Mouse (Mus musculus): ENCODE measurements around the gene Optc. TPM values are rescaled to one million over a fixed set of nuclear protein-coding genes. Genes with fewer than 3 reads are reported as not detected.

The Optc gene
- polyA plus RNA-seq, 1 experiment: 2.2 TPM

DNA sequence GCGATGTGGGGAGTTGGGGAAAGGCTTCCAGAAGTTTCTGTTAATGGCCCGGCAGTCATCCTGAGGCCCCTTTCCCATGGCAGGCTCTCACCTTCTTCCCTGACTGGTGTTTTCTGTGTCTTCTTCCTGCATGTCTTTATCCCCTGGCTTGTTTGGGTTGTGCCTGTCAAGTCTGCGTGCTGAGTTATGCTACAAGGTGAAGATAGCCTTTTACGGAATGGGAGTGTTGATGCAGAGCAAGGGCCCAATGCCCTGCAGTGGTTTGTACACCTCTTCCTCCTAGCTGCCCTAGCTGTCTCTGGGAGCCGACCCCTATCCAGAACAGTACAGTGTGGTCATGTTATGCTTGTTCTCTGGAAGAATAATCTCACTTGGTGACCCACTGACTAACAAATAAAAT, 46.8 kb downstream of the Optc start:
- TF ChIP-seq CTCF (IDR thresholded peaks at IDR 0.05; ENCODE audit: borderline replicate concordance, insufficient read depth, low read depth, low read length) (no peak), POLR2A (IDR thresholded peaks at IDR 0.05; ENCODE audit: borderline replicate concordance, insufficient read depth, low read length) (no peak)
- H3K27me3 ChIP-seq (ENCODE audit: control insufficient read depth, insufficient read depth, low read length): no peaks in the 10 kb centered on the region
- no peak overlapping the region for H3K4me3 ChIP-seq (replicated peaks; ENCODE audit: insufficient read depth, low read depth, low read length)
- 84% methylated on average over 5 of the region's 5 CpGs for WGBS
- H3K27ac ChIP-seq (ENCODE audit: insufficient read depth, low read length): no peak overlapping the region
- no peak for DNase-seq
- peaks cover 3% of the 10 kb centered on the region; the same call in 1 of the 2 replicates for H3K4me1 ChIP-seq (ENCODE audit: control insufficient read depth, insufficient read depth, low read length)

DNA sequence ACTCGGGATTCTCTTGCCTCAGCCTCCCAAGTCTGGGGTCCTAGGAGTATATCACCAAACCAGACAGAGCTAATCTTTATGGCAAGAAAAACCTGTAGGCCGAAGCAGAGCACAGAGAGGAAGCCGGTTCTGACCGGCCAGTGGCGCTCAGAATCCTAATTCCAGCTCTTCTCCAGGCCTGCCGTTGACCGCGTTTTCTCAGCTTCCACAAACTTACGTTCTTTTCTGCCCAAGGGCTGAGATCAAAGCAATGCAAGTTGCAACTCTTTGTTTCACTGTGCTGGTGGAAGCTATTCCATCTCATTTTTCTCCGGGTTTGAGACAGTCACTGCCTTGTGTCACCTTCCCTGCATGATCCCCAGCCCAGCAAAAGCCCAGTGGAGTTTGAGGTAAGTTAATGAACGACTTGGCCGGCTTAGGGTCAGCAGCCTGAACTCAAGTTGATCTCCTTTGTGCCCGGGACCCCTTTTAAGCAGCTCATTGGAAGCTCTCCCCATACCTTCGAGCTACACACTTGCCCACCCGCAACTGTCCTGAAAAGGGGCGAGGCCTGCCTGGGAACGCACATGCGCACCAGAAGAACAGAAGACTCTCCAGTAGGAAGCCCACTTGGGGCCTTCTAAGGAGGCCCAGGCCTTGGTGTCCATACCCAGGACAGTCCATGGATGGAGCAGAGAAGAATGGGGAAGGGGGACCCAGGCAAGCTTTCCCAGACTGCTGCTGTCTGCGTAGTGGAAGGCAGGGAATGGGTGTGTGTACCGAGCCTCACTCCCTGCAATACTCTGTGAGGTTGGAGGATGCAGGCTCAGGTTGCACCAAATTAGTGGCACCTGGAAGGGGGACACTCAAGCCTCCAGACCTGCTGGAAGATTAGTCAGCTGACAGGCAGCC, 47.7 kb downstream of the Optc start:
- Histone ChIP-seq H3K4me3 (replicated peaks; ENCODE audit: insufficient read depth, low read depth, low read length) (no peak overlapping the region), H3K4me1 (ENCODE audit: control insufficient read depth, insufficient read depth, low read length) (peaks cover 3% of the 10 kb centered on the region; the same call in 1 of the 2 replicates), H3K27ac (ENCODE audit: insufficient read depth, low read length) (no peak overlapping the region), H3K27me3 (ENCODE audit: control insufficient read depth, insufficient read depth, low read length) (no peaks in the 10 kb centered on the region)
- no peak for DNase-seq
- TF ChIP-seq POLR2A (IDR thresholded peaks at IDR 0.05; ENCODE audit: borderline replicate concordance, insufficient read depth, low read length): no peak
- TF ChIP-seq CTCF (IDR thresholded peaks at IDR 0.05; ENCODE audit: borderline replicate concordance, insufficient read depth, low read depth, low read length): no peak
- WGBS: 90% methylated on average over 20 of the region's 20 CpGs

GRCm38 (mm10) chr1:133859257-133859656, 48.5 kb downstream of the Optc start:
- peaks cover 3% of the 10 kb centered on the region for H3K4me1 ChIP-seq (ENCODE audit: control insufficient read depth, insufficient read depth, low read length)
- no peak overlapping the region for H3K27ac ChIP-seq (ENCODE audit: insufficient read depth, low read length)
- H3K4me3 ChIP-seq (replicated peaks; ENCODE audit: insufficient read depth, low read depth, low read length): no peak overlapping the region
- H3K27me3 ChIP-seq (ENCODE audit: control insufficient read depth, insufficient read depth, low read length): no peaks in the 10 kb centered on the region
- no peak for DNase-seq
- TF ChIP-seq CTCF (IDR thresholded peaks at IDR 0.05; ENCODE audit: borderline replicate concordance, insufficient read depth, low read depth, low read length) (no peak), POLR2A (IDR thresholded peaks at IDR 0.05; ENCODE audit: borderline replicate concordance, insufficient read depth, low read length) (no peak)
- 84% methylated on average over 6 of the region's 6 CpGs for WGBS

DNA sequence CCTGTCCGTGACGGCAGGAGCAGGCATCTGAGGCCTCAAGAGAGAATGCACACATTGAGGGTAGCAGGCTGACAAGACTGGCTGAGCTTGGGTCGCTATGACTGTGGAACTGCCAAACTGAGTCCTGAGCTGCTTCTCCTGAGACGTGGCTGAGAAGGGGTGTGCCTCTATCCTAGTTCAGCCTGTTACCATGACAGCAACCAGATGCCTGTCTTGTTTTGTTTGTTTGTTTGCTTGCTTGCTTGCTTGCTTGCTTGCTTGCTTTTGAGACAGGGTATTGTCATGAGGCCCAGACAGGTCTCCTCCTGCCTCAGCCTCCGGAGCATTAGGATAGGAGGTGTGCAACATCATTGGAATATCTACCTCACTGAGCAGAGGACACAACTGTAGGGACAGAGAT, 50.0 kb downstream of the Optc start:
- DNase-seq: no peak
- WGBS: 93% methylated on average over 5 of the region's 5 CpGs
- Histone ChIP-seq H3K4me1 (ENCODE audit: control insufficient read depth, insufficient read depth, low read length) (no peaks in the 10 kb centered on the region; the same call in 1 of the 2 replicates), H3K27me3 (ENCODE audit: control insufficient read depth, insufficient read depth, low read length) (no peaks in the 10 kb centered on the region), H3K27ac (ENCODE audit: insufficient read depth, low read length) (no peak overlapping the region), H3K4me3 (replicated peaks; ENCODE audit: insufficient read depth, low read depth, low read length) (no peak overlapping the region)
- TF ChIP-seq CTCF (IDR thresholded peaks at IDR 0.05; ENCODE audit: borderline replicate concordance, insufficient read depth, low read depth, low read length) (no peak), POLR2A (IDR thresholded peaks at IDR 0.05; ENCODE audit: borderline replicate concordance, insufficient read depth, low read length) (no peak)

DNA sequence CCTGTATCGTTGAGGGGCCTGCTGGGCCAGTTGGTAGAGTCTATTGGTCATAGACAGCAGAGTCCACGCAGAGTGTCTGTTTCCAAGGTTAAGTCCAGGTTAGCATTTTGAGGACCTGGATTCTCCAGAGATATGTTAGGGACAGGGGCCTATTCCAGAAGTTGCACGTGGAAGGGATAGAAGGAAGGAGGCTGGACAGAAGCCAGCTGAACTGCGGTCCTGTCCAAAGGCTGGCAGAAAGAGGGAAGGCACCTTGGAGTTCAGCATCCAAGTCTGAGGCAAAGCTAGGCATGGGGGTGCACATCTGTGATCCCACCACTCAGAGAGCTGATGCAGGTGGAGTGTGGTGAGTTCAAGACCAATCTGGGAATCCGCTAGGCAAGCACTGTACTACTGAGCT, 50.6 kb downstream of the Optc start:
- no peaks in the 10 kb centered on the region; the same call in 1 of the 2 replicates for H3K4me1 ChIP-seq (ENCODE audit: control insufficient read depth, insufficient read depth, low read length)
- DNase-seq: no peak
- no peak overlapping the region for H3K27ac ChIP-seq (ENCODE audit: insufficient read depth, low read length)
- no peak overlapping the region for H3K4me3 ChIP-seq (replicated peaks; ENCODE audit: insufficient read depth, low read depth, low read length)
- WGBS: 71% methylated on average over 5 of the region's 5 CpGs
- no peaks in the 10 kb centered on the region for H3K27me3 ChIP-seq (ENCODE audit: control insufficient read depth, insufficient read depth, low read length)
- TF ChIP-seq POLR2A (IDR thresholded peaks at IDR 0.05; ENCODE audit: borderline replicate concordance, insufficient read depth, low read length) (no peak), CTCF (IDR thresholded peaks at IDR 0.05; ENCODE audit: borderline replicate concordance, insufficient read depth, low read depth, low read length) (no peak)

GRCm38 (mm10) chr1:133856655-133857054, 51.1 kb downstream of the Optc start:
- Histone ChIP-seq H3K27ac (ENCODE audit: insufficient read depth, low read length) (no peak overlapping the region), H3K27me3 (ENCODE audit: control insufficient read depth, insufficient read depth, low read length) (no peaks in the 10 kb centered on the region), H3K4me3 (replicated peaks; ENCODE audit: insufficient read depth, low read depth, low read length) (no peak overlapping the region), H3K4me1 (ENCODE audit: control insufficient read depth, insufficient read depth, low read length) (no peaks in the 10 kb centered on the region; the same call in 1 of the 2 replicates)
- 94% methylated on average over 3 of the region's 3 CpGs for WGBS
- TF ChIP-seq CTCF (IDR thresholded peaks at IDR 0.05; ENCODE audit: borderline replicate concordance, insufficient read depth, low read depth, low read length) (no peak), POLR2A (IDR thresholded peaks at IDR 0.05; ENCODE audit: borderline replicate concordance, insufficient read depth, low read length) (no peak)
- no peak for DNase-seq

DNA sequence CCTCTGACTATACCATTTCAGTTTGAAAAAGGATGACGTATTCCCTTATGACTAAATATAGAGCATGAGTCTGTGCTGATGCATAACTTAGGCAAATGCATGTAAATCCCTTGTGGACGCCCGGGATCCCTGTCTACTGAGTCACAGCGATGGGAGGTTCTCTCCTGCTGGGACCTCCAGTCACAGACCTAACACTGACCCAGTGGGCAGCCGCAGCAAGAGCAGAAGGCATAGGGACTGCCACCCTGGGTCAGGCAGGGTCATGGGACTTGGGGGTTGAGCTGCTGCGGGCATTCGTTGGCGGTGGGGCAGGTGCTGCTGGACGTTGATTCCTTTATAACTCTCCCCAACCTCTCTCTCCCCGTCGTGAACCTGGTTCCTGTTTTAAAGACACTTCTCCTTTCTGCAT, 51.7 kb downstream of the Optc start:
- Histone ChIP-seq H3K4me1 (ENCODE audit: control insufficient read depth, insufficient read depth, low read length) (no peaks in the 10 kb centered on the region; the same call in 1 of the 2 replicates), H3K27ac (ENCODE audit: insufficient read depth, low read length) (no peak overlapping the region), H3K4me3 (replicated peaks; ENCODE audit: insufficient read depth, low read depth, low read length) (no peak overlapping the region), H3K27me3 (ENCODE audit: control insufficient read depth, insufficient read depth, low read length) (no peaks in the 10 kb centered on the region)
- TF ChIP-seq CTCF (IDR thresholded peaks at IDR 0.05; ENCODE audit: borderline replicate concordance, insufficient read depth, low read depth, low read length): no peak
- TF ChIP-seq POLR2A (IDR thresholded peaks at IDR 0.05; ENCODE audit: borderline replicate concordance, insufficient read depth, low read length): no peak
- DNase-seq: no peak
- WGBS: 87% methylated on average over 11 of the region's 11 CpGs

Measured in cerebellum, adult 2 months (tissue).